Mouse (Mus musculus) megakaryocyte, embryonic 14.5 days (primary cell): Measurements from ENCODE around the gene Hoxd4.

ENCODE experiments used
- FLI1 ChIP-seq: IDR thresholded peaks from 2 replicates; pipeline ENCODE4 v1.6.1; 2012; ENCODE audit warnings: low read length, inconsistent platforms, mixed read lengths
- GATA1 ChIP-seq: IDR thresholded peaks from 3 replicates; pipeline ENCODE4 v1.6.1; 2012; ENCODE audit warnings: mixed read lengths, low read length, inconsistent platforms, borderline replicate concordance

- no peak for TF ChIP-seq GATA1
- no peak for TF ChIP-seq FLI1
Measured at GRCm38 (mm10) chr2:74741979-74742277, 30.2 kb downstream of the Hoxd4 start.
